Mouse (Mus musculus): ENCODE measurements at regions not wholly inside any gene's neighbourhood (a gene's known extent, or its start where the extent isn't known, plus 50 kb on each side); places are given as distances from the start of the nearest gene placed in this dataset.

DNA sequence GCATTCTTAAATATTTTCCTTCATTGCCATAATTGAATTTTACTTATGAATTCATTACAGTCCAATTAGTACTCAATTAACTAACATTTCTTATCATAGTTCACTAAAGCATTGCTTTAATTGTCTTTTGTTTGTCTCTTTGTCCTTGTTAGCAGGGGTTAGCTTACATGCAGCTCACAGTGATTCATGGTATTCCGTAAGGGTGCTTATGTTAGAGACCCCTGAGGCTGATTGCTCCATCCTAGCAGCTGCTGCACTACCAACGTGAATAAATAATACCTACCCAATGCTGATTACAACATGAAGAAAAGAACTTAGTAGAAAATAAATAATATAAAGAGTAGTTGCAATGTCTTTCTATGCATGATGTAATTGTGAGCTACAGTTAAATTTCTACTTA, 791.4 kb downstream of the Epha7 start:
- no peak overlapping the region for H3K27ac ChIP-seq (ENCODE audit: low read length)
- no peak for ATAC-seq (ENCODE audit: insufficient number of reproducible peaks, insufficient read depth, low FRiP score, low read depth)
- H3K36me3 ChIP-seq (ENCODE audit: control insufficient read depth, insufficient read depth, low read length): no peaks in the 10 kb centered on the region
- WGBS: 57% methylated on average over 2 of the region's 2 CpGs
- no peak overlapping the region for H3K4me3 ChIP-seq (ENCODE audit: low read depth, low read length)
- H3K9ac ChIP-seq (replicated peaks; ENCODE audit: low read depth, low read length): no peak overlapping the region
- no peaks in the 10 kb centered on the region for H3K27me3 ChIP-seq (ENCODE audit: control insufficient read depth, insufficient read depth, low read length)
- no peak overlapping the region for H3K4me2 ChIP-seq (replicated peaks; ENCODE audit: low read depth, low read length)
- no peaks in the 10 kb centered on the region for H3K4me1 ChIP-seq (ENCODE audit: control insufficient read depth, insufficient read depth, low read length)
- no peaks in the 10 kb centered on the region for H3K9me3 ChIP-seq (ENCODE audit: control insufficient read depth, low read depth, low read length)

DNA sequence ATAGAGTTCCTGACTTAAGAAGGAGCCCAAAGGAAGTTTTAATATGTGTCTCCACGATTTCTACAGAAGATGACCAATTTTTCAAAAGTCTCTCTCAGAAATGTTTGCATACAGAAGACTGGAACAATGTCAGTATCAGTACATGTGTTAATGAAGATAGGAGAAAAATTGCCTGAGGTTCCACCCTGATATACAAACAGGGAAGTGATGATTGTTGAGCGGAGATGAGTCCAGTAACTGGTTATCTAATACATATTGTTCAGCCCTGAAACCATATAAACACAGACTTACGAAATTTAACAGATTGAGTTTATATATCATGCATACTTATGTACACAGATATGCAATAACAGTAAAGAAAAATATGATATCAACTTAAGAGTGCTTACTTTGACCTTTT, 805.0 kb downstream of the Epha7 start:
- ATAC-seq (ENCODE audit: insufficient number of reproducible peaks, insufficient read depth, low FRiP score, low read depth): no peak
- H3K4me2 ChIP-seq (replicated peaks; ENCODE audit: low read depth, low read length): no peak overlapping the region
- no peak overlapping the region for H3K27ac ChIP-seq (ENCODE audit: low read length)
- H3K4me3 ChIP-seq (ENCODE audit: low read depth, low read length): no peak overlapping the region
- H3K9ac ChIP-seq (replicated peaks; ENCODE audit: low read depth, low read length): no peak overlapping the region
- WGBS: 72% methylated on average over 3 of the region's 3 CpGs
- no peaks in the 10 kb centered on the region for H3K36me3 ChIP-seq (ENCODE audit: control insufficient read depth, insufficient read depth, low read length)
- no peaks in the 10 kb centered on the region for H3K27me3 ChIP-seq (ENCODE audit: control insufficient read depth, insufficient read depth, low read length)
- H3K4me1 ChIP-seq (ENCODE audit: control insufficient read depth, insufficient read depth, low read length): no peaks in the 10 kb centered on the region
- H3K9me3 ChIP-seq (ENCODE audit: control insufficient read depth, low read depth, low read length): no peaks in the 10 kb centered on the region

DNA sequence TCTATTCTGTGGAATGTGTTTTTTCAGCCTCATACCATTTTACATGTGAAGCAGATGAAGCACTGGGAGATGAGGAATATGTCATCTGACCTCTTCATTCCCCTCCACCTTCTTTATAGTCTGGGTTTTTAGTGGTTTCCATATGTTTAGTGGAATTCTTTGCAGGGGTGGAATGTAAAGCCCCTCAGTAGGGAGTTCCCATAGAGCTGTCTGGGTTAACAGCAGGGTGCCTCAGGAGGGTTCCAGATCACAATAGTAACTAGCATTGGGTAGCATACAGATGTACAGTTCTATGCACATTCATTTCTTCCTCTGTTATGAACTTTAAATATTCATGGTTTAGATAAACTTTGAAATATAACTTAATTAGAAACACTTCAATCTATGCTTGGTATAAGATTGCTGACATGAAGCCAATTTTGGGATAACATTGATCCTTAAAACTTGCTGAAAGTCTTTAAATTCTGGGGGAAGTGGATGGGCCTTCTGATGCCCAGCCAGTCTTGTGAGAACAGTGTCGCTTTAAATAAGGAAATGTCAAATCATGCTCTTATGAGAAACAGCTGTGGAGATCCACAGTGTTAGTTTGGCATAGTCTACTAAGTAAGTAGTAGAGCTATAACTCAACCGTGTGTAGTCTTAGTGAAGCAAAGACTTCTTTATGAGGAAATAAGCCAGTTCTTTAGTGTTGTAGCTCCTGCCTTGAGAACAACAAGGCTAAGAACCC, 832.1 kb downstream of the Epha7 start:
- Histone ChIP-seq H3K27ac (ENCODE audit: low read length) (no peak overlapping the region), H3K27me3 (ENCODE audit: control insufficient read depth, insufficient read depth, low read length) (no peaks in the 10 kb centered on the region), H3K9ac (replicated peaks; ENCODE audit: low read depth, low read length) (no peak overlapping the region), H3K9me3 (ENCODE audit: control insufficient read depth, low read depth, low read length) (no peaks in the 10 kb centered on the region), H3K4me2 (replicated peaks; ENCODE audit: low read depth, low read length) (no peak overlapping the region), H3K4me1 (ENCODE audit: control insufficient read depth, insufficient read depth, low read length) (no peaks in the 10 kb centered on the region), H3K36me3 (ENCODE audit: control insufficient read depth, insufficient read depth, low read length) (no peaks in the 10 kb centered on the region), H3K4me3 (ENCODE audit: low read depth, low read length) (no peak overlapping the region)
- no peak for ATAC-seq (ENCODE audit: insufficient number of reproducible peaks, insufficient read depth, low FRiP score, low read depth)
- WGBS: 63% methylated on average over 2 of the region's 2 CpGs

DNA sequence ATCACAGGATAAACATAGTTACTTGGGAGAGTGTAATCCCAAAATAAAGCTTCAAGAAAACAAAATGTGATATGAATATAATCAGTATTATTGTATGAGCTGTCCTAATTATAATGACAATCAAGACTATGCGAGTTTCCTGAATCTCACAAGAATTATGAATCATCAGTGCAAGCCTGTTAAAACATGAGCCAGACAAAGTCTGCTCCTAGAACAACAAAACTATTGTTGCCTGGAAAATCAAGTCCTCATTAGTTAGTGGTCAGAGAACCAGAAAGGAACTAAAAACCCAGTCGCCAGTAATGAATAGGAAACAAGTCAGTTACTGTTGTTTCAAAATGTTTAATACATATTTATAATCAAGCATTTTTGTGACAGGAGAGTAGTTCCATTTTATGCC, 841.0 kb downstream of the Epha7 start:
- Histone ChIP-seq H3K4me2 (replicated peaks; ENCODE audit: low read depth, low read length) (no peak overlapping the region), H3K36me3 (ENCODE audit: control insufficient read depth, insufficient read depth, low read length) (no peaks in the 10 kb centered on the region), H3K9me3 (ENCODE audit: control insufficient read depth, low read depth, low read length) (no peaks in the 10 kb centered on the region), H3K4me1 (ENCODE audit: control insufficient read depth, insufficient read depth, low read length) (no peaks in the 10 kb centered on the region), H3K9ac (replicated peaks; ENCODE audit: low read depth, low read length) (no peak overlapping the region), H3K27me3 (ENCODE audit: control insufficient read depth, insufficient read depth, low read length) (no peaks in the 10 kb centered on the region), H3K4me3 (ENCODE audit: low read depth, low read length) (no peak overlapping the region), H3K27ac (ENCODE audit: low read length) (no peak overlapping the region)
- WGBS: 76% methylated on average over 2 of the region's 2 CpGs
- no peak for ATAC-seq (ENCODE audit: insufficient number of reproducible peaks, insufficient read depth, low FRiP score, low read depth)

DNA sequence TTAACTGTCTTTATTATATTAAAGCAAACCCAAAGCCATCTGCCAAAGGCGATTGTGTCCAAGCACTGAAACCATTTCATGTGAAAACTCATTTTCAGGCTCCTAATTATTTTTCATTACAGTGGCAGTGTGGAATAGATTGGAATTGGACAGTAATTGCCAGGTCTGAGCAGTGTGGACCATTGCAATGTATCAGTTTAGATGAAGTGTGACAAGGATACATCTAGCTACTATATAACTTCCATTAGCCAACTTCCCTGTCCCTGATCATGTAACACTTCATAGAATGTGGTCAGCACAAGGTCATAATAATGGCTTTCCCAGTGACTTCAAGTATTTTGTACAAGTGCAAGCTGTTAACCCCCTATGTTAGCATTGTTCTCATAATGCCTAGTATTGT, 842.7 kb downstream of the Epha7 start:
- 81% methylated on average over 1 of the region's 1 CpGs for WGBS
- no peaks in the 10 kb centered on the region for H3K9me3 ChIP-seq (ENCODE audit: control insufficient read depth, low read depth, low read length)
- H3K27ac ChIP-seq (ENCODE audit: low read length): no peak overlapping the region
- H3K9ac ChIP-seq (replicated peaks; ENCODE audit: low read depth, low read length): no peak overlapping the region
- no peaks in the 10 kb centered on the region for H3K4me1 ChIP-seq (ENCODE audit: control insufficient read depth, insufficient read depth, low read length)
- H3K4me2 ChIP-seq (replicated peaks; ENCODE audit: low read depth, low read length): no peak overlapping the region
- no peaks in the 10 kb centered on the region for H3K36me3 ChIP-seq (ENCODE audit: control insufficient read depth, insufficient read depth, low read length)
- ATAC-seq (ENCODE audit: insufficient number of reproducible peaks, insufficient read depth, low FRiP score, low read depth): no peak
- no peak overlapping the region for H3K4me3 ChIP-seq (ENCODE audit: low read depth, low read length)
- H3K27me3 ChIP-seq (ENCODE audit: control insufficient read depth, insufficient read depth, low read length): no peaks in the 10 kb centered on the region

DNA sequence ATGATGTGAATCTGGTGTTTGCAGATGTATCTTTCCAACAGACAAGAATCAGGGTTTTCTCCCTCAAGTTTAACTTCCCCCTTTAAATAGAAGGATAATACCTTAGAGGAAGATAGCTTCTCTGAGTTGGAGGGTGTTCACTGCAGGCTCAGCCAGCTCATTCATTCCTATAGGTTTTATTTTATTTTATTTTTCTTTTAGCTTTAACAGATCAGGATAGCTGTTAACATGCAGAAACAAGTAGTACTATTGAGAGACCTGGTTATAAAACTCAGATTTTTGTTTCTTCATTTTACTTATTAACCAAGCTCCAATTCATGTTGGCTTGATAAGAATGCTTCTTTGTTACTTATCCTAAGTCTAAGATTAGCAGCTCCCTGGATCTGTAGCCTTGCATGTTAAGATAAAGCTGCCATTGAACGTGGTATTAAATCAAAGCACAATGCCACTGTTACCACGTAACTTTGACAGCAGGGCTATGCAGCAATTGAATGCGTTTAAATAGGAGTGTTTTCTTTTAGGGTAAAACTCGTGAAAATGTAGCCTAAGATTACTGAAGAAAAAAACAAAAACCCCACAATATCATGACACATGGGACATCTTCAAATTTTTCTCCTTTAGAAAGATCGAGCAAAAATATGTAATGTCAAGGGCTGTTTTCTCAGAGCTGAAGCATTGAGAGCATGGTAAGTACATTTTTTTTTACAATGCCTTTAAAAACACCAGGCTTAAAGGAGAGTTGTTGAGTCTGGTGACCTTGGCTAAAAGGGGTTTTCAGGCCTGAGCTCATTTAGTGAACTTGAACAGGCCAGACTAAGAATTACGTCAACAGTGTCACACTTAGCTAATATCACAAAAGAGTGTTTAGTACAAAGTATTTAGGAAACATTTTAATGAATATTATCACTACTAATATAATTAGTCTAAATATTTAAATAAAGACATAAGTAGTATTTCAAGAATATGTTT, 848.5 kb downstream of the Epha7 start:
- Histone ChIP-seq H3K4me1 (ENCODE audit: control insufficient read depth, insufficient read depth, low read length) (no peaks in the 10 kb centered on the region), H3K9me3 (ENCODE audit: control insufficient read depth, low read depth, low read length) (no peaks in the 10 kb centered on the region), H3K9ac (replicated peaks; ENCODE audit: low read depth, low read length) (no peak overlapping the region), H3K36me3 (ENCODE audit: control insufficient read depth, insufficient read depth, low read length) (no peaks in the 10 kb centered on the region), H3K4me2 (replicated peaks; ENCODE audit: low read depth, low read length) (no peak overlapping the region), H3K27ac (ENCODE audit: low read length) (no peak overlapping the region), H3K4me3 (ENCODE audit: low read depth, low read length) (no peak overlapping the region), H3K27me3 (ENCODE audit: control insufficient read depth, insufficient read depth, low read length) (no peaks in the 10 kb centered on the region)
- ATAC-seq (ENCODE audit: insufficient number of reproducible peaks, insufficient read depth, low FRiP score, low read depth): peak; percentile 91
- WGBS: 46% methylated on average over 6 of the region's 6 CpGs

DNA sequence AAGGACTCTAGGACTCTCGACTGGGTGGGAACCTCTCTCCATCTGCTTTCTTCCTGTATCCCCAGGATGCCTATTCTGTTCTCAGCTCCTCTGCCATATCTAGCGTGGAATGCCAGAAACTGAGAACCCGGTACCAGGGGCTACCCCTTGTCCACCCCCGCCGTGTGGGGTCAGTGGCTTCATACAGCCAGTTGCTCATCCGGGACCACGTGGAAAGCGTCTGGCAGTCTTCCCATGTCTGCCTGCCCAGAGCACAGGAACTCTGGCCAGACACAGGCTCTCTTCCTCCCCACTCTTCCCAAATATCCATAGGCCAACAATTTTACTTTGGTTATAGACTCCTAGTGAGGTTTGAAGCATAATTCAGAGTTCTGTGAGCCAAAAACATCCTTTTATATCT, 852.6 kb downstream of the Epha7 start:
- Histone ChIP-seq H3K27ac (ENCODE audit: low read length) (no peak overlapping the region), H3K4me2 (replicated peaks; ENCODE audit: low read depth, low read length) (no peak overlapping the region), H3K9ac (replicated peaks; ENCODE audit: low read depth, low read length) (no peak overlapping the region), H3K4me1 (ENCODE audit: control insufficient read depth, insufficient read depth, low read length) (no peaks in the 10 kb centered on the region), H3K4me3 (ENCODE audit: low read depth, low read length) (no peak overlapping the region), H3K36me3 (ENCODE audit: control insufficient read depth, insufficient read depth, low read length) (no peaks in the 10 kb centered on the region), H3K27me3 (ENCODE audit: control insufficient read depth, insufficient read depth, low read length) (no peaks in the 10 kb centered on the region), H3K9me3 (ENCODE audit: control insufficient read depth, low read depth, low read length) (no peaks in the 10 kb centered on the region)
- WGBS: 81% methylated on average over 8 of the region's 8 CpGs
- ATAC-seq (ENCODE audit: insufficient number of reproducible peaks, insufficient read depth, low FRiP score, low read depth): no peak

DNA sequence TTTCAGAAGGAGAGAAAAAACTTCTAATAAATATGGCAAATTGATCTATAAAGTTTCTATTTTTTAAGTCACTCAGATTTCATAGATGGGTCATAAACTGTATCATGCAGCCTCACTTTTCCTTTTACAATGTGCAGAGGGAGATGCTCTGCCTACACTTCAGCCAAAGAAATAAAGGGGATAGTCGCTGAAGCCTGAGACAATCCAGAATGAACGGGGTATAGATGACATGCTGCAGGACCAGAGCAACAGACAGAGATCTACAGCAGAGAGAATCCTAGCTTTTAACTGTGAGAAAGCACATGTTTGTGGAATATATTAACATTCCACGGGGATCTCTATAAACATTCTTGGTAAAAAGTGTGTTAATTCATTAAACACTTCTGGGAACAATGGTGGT, 881.2 kb downstream of the Epha7 start:
- Histone ChIP-seq H3K4me1 (ENCODE audit: control insufficient read depth, insufficient read depth, low read length) (no peaks in the 10 kb centered on the region), H3K27me3 (ENCODE audit: control insufficient read depth, insufficient read depth, low read length) (no peaks in the 10 kb centered on the region), H3K4me2 (replicated peaks; ENCODE audit: low read depth, low read length) (no peak overlapping the region), H3K9me3 (ENCODE audit: control insufficient read depth, low read depth, low read length) (no peaks in the 10 kb centered on the region), H3K36me3 (ENCODE audit: control insufficient read depth, insufficient read depth, low read length) (no peaks in the 10 kb centered on the region), H3K9ac (replicated peaks; ENCODE audit: low read depth, low read length) (no peak overlapping the region), H3K27ac (ENCODE audit: low read length) (no peak overlapping the region), H3K4me3 (ENCODE audit: low read depth, low read length) (no peak overlapping the region)
- ATAC-seq (ENCODE audit: insufficient number of reproducible peaks, insufficient read depth, low FRiP score, low read depth): no peak
- 33% methylated on average over 3 of the region's 3 CpGs for WGBS
